Mouse (Mus musculus): ENCODE results near the gene Bin2. TPM values are rescaled to one million over a fixed set of nuclear protein-coding genes. Genes with fewer than 3 reads are reported as not detected.
"Not testable (repeated sequence)": the region's sequence is repeated elsewhere in the genome, so short reads cannot be mapped to it uniquely, and the experiment has no call there.

Bin2 gene
- polyA plus RNA-seq, 1 experiment from 2014 or later = 2.2 TPM

DNA sequence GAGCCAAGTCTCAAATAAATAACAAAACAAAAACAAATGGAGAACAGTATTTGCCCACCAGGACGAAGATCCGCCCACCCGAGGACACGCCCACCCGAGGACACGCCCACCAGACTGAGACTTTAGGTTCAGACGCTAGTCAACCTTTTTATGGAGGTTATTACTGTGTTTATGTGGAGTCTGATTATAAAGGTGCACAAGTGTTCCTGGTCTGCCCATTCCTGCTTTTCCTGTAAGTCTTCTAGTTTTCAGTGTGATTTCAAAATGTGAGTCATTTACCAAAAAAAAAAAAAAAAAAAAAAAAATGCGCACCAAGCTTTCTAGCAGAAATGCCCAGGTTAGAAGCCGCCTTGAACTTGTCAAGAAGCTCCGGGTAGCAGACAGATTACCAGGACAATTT is 42.1 kb downstream of the Bin2 start:
- H3K27ac ChIP-seq (replicated peaks) = no peak overlapping the region
- no peak overlapping the region for H3K4me3 ChIP-seq
- ATAC-seq (ENCODE audit: low FRiP score, low read depth) = no peak
- H3K4me1 ChIP-seq (replicated peaks) = no peaks in the 10 kb centered on the region
- 0 out of 2 replicates have a peak, but pooled peaks cover 2% of the 10 kb centered on the region for H3K27me3 ChIP-seq
- H3K36me3 ChIP-seq = no peaks in the 10 kb centered on the region
- WGBS = 17% methylated on average over 10 of the region's 10 CpGs
- no peak overlapping the region for H3K9ac ChIP-seq
- no peaks in the 10 kb centered on the region for H3K9me3 ChIP-seq
- no peak overlapping the region for H3K4me2 ChIP-seq

DNA sequence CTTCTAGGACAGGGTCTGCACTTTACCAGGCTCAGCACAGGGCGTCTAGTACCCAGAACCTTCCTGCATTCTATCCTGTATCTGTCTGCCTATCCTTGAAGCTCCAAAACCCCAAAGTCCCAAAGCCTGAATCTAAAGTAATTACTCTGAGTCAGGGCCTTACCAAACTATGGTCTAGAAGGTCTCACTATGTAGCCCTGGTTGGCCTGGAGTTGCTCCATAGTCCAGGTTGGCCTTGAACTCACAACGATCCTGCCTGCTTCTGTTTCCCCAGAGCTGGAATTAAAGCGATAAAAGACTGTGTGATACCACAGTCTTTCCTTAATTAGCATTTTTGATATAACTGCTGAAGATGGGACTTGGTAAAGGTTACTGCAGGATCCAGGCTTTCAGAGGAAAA is 44.9 kb downstream of the Bin2 start:
- ATAC-seq (ENCODE audit: low FRiP score, low read depth) = no peak
- Histone ChIP-seq H3K9ac (no peak overlapping the region), H3K4me3 (no peak overlapping the region), H3K27ac (replicated peaks) (no peak overlapping the region), H3K4me2 (no peak overlapping the region), H3K27me3 (0 out of 2 replicates have a peak, but pooled peaks cover 1% of the 10 kb centered on the region), H3K9me3 (no peaks in the 10 kb centered on the region), H3K36me3 (peaks cover 15% of the 10 kb centered on the region), H3K4me1 (replicated peaks) (no peaks in the 10 kb centered on the region)
- 85% methylated on average over 3 of the region's 3 CpGs for WGBS

DNA sequence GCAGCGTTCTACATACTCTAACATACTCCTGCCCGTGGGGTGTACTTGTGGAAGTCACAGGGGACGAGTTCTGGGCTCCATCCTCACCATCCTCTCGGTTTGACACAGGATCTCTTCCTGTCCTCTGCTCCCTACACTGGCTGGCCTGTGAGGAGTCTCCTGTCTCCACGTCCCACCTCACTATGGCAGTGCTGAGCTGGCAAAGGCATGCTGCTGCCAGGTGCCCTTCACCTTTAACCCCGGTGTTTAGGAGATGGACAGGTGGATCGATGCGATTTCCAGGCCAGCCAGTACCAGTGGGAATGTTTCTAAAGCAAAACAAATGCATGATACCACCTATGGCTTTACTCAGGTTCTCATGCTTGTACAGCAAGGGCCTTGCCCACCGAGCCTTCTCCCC is 45.6 kb downstream of the Bin2 start:
- H3K36me3 ChIP-seq = peaks cover 22% of the 10 kb centered on the region
- no peaks in the 10 kb centered on the region for H3K4me1 ChIP-seq (replicated peaks)
- H3K4me3 ChIP-seq = no peak overlapping the region
- no peak for ATAC-seq (ENCODE audit: low FRiP score, low read depth)
- no peak overlapping the region for H3K9ac ChIP-seq
- no peak overlapping the region for H3K4me2 ChIP-seq
- 92% methylated on average over 9 of the region's 9 CpGs for WGBS
- H3K9me3 ChIP-seq = no peaks in the 10 kb centered on the region
- no peak overlapping the region for H3K27ac ChIP-seq (replicated peaks)
- H3K27me3 ChIP-seq = no peaks in the 10 kb centered on the region

DNA sequence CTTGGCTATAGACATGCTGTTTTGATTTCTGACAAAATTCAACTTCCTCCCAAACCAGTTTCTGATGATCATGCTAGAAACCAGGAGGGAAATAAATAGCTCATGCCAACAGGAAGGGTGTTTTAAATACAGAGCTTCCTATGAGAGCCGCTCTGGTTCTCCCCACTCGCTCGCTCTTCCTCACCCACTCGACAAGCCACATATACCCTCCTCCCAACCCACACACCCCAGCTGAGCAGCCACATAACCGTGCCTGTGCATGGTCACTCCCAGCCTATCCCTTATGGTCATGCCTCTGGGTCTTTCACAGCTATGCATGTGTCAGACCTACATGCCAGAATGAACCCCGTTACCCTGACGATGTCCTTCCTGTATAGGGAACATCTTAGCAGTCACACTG is 47.2 kb downstream of the Bin2 start:
- Histone ChIP-seq H3K36me3 (peaks cover 35% of the 10 kb centered on the region), H3K9ac (no peak overlapping the region), H3K4me3 (no peak overlapping the region), H3K27ac (replicated peaks) (no peak overlapping the region), H3K4me2 (no peak overlapping the region), H3K4me1 (replicated peaks) (no peaks in the 10 kb centered on the region; the same call in 1 of the 2 replicates), H3K27me3 (no peaks in the 10 kb centered on the region), H3K9me3 (no peaks in the 10 kb centered on the region)
- 83% methylated on average over 7 of the region's 7 CpGs for WGBS
- ATAC-seq (ENCODE audit: low FRiP score, low read depth) = no peak

DNA sequence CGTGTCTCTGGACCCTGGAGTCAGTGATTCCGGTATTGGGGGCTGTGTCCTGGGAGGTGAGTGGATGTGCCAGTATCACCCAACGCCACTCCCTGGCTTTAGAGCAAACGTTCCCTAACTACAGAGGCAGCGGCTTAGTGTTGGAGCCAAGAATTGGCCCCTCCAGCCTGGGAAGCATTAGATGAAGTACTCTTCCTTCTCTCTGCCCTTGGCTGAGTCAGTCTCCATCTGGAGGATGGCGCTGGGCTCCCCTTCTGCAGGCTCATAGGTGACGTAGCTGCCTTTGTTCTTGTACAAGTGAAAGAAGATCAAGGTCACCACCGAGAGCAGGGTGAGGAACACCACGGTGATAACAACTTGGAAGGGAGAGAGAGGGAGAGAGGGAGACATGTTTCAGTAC is 47.7 kb downstream of the Bin2 start:
- not testable (repeated sequence) for H3K9me3 ChIP-seq; ATAC-seq (ENCODE audit: low FRiP score, low read depth); H3K4me1 ChIP-seq (replicated peaks); H3K9ac ChIP-seq; H3K27me3 ChIP-seq; H3K4me3 ChIP-seq; H3K27ac ChIP-seq (replicated peaks); H3K4me2 ChIP-seq
- H3K36me3 ChIP-seq = peaks cover 35% of the 10 kb centered on the region
- WGBS = 76% methylated on average over 9 of the region's 9 CpGs

DNA sequence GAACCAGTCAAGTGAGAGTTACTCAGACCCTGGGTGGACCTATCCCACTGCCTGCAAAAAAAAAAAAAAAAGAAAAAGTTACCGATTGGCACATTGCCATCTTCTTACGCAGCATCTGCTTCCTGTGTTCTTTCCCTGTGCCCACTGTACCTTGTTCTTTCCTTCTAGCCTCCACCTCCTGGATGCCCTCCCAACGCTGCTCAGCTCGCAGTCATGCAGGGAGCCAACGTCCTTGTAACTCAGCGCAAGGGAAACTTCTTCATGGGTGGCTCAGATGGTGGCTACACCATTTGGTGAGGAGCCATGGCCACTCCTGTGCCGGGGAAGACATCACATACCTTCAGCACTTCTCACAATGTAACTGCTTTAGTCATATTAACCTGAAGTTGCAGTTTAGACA is 50.2 kb downstream of the Bin2 start:
- Histone ChIP-seq H3K27ac (replicated peaks) (no peak overlapping the region), H3K9me3 (no peaks in the 10 kb centered on the region), H3K4me1 (replicated peaks) (peaks cover 15% of the 10 kb centered on the region), H3K36me3 (peaks cover 35% of the 10 kb centered on the region), H3K4me3 (no peak overlapping the region), H3K9ac (no peak overlapping the region), H3K4me2 (no peak overlapping the region), H3K27me3 (no peaks in the 10 kb centered on the region)
- 88% methylated on average over 7 of the region's 7 CpGs for WGBS
- no peak for ATAC-seq (ENCODE audit: low FRiP score, low read depth)

DNA sequence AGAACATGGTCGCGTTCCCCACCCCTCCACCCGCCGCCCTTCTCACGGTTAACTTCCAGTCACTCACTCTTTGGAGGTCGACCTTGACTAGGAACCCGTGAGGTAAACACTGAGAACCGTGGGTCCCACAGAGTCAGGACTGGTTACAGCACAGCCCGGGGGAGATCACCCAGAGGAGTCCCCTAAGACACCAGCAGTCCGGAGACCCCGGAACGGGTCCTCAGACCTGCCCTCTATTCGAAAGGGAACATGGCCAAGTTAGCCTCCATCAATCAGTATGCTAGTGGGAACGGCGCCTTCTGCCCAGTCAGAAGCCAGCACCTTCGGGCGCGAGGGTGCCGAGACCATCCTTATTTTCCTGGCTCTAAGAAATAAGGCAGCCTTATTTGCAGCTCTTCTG is 53.1 kb downstream of the Bin2 start:
- H3K4me3 ChIP-seq = peak overlapping the region; percentile 82
- no peaks in the 10 kb centered on the region for H3K27me3 ChIP-seq
- H3K9ac ChIP-seq = peak overlapping the region; percentile 77
- ATAC-seq (ENCODE audit: low FRiP score, low read depth) = peak; percentile 21; the same call in 1 of the 2 replicates
- peak overlapping the region; percentile 97 for H3K27ac ChIP-seq (replicated peaks)
- peaks cover 27% of the 10 kb centered on the region for H3K4me1 ChIP-seq (replicated peaks)
- peaks cover 35% of the 10 kb centered on the region for H3K36me3 ChIP-seq
- H3K9me3 ChIP-seq = no peaks in the 10 kb centered on the region
- peak overlapping the region; percentile 82 for H3K4me2 ChIP-seq
- WGBS = under 1% methylated on average over 19 of the region's 19 CpGs

DNA sequence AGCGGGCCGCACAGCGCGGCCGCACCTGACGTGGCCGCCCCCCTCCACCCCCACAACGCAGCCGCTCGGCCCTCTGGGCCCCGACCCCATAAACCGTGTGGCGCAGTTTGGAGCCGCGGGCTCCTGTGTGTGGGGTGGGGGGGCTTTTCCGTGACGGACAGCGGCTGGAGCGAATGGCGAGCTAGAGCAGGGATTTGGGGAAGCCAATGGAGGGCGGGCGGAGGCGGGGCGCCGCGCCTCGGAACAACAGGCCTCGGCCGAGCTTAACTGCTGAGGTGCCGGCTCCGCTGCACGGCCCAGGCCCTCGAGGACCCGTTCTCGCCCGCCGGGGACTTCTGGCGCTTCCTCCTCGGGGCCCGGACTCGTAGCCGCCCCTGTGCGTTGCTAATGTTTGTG is 53.5 kb downstream of the Bin2 start:
- Histone ChIP-seq H3K9me3 (no peaks in the 10 kb centered on the region), H3K27me3 (no peaks in the 10 kb centered on the region), H3K4me1 (replicated peaks) (peaks cover 27% of the 10 kb centered on the region), H3K9ac (peak overlapping the region; percentile 77), H3K36me3 (peaks cover 34% of the 10 kb centered on the region), H3K4me3 (peak overlapping the region; percentile 82), H3K4me2 (peak overlapping the region; percentile 82), H3K27ac (replicated peaks) (peak overlapping the region; percentile 97)
- under 1% methylated on average over 38 of the region's 43 CpGs for WGBS
- peak; percentile 90 for ATAC-seq (ENCODE audit: low FRiP score, low read depth)

DNA sequence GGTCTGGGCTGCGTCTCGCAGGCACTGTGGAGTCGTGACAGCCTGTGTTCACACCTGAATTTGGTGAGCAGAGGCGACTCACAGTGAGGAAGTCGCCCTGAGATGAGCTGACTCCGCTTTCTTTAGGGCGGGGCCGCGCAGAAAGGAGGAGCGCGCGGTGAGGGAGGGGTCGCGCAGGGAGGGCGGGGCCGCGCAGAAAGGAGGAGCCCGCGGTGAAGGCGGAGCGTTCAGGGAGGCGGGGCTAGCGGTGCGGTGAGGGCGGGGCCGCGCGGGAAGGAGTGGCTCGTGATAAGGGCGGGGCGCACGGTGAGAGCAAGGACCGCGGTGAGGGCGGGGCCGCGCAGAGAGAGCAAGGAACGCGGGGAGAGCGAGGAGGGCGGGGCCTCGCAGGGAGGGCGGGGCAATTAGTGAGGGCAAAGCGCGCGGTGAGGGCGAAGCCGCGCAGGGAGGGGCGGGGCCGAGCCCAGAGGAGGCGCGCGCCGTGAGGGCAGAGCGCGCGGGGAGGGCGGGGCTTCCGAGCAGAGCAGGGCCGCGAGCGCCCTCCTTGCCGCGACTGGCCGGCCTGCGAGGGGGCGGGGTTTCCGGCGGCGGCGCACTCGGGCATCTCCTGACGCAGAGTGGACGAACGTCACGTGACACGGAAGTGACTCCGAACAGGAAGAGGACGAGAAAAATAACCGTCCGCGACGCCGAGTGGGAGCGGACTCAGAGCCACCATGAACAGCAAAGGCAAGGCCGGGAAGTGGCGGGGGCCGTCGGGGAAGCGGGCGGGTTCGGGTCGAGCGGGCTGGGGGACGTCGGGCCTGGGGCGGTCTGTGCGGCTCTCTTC is 54.1 kb downstream of the Bin2 start, which contains the start of gene Dazap2:
Gene Dazap2 (plus strand): TSS at position 354 of the 829 bp plus-strand sequence.
- peak within 1 kb of the TSS; percentile 82 for H3K4me3 ChIP-seq
- H3K27ac ChIP-seq (replicated peaks) = peak within 1 kb of the TSS; percentile 97
- peak; percentile 88 for ATAC-seq (ENCODE audit: low FRiP score, low read depth)
- peaks cover 28% of the 10 kb centered on the region for H3K36me3 ChIP-seq
- peak within 1 kb of the TSS; percentile 77 for H3K9ac ChIP-seq
- H3K9me3 ChIP-seq = no peaks in the 10 kb centered on the region
- WGBS = under 1% methylated on average over 94 of the region's 99 CpGs
- peaks cover 27% of the 10 kb centered on the region for H3K4me1 ChIP-seq (replicated peaks)
- no peaks in the 10 kb centered on the region for H3K27me3 ChIP-seq
- peak within 1 kb of the TSS; percentile 82 for H3K4me2 ChIP-seq

DNA sequence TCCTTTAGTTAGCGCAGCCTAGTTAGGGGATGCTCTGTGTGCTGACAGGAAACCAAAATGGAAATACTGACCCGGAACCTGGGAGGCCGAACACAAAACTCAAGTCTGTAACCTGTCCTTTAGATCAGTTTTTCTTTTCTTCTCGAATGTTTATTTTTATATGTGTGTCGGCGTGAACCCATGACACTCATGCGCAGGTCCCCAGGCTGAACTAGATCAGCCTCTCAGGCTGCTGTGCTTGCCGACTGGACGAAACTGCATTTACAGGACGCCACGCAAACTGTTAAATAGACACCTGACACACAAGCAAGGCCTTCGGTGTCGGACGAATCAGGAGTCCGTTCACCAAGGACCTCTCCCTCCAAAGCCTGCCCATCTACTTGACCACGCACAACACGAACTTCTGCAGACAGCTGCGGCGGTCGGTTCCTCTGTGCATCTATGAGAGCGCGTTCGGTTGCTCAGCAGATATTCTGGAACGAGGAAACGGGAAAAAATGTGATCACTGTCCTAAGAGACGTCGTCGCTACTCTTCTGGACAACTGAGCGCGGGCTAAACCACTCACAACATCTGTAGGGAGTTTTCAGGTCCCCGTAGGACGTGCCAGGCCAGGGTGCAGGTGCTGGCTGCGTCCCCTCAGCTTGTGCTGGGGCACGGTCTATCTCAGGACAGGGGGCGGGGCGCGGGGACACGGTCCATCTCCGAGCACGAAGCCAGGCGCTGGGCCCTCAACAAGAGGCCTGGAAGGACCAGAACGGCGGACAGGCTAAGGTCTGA is 54.9 kb downstream of the Bin2 start:
- H3K9ac ChIP-seq = peak overlapping the region; percentile 55
- 9% methylated on average over 43 of the region's 43 CpGs for WGBS
- peak; percentile 1; the same call in 1 of the 2 replicates for ATAC-seq (ENCODE audit: low FRiP score, low read depth)
- no peaks in the 10 kb centered on the region for H3K9me3 ChIP-seq
- no peaks in the 10 kb centered on the region for H3K27me3 ChIP-seq
- H3K4me2 ChIP-seq = peak overlapping the region; percentile 81
- peaks cover 20% of the 10 kb centered on the region for H3K36me3 ChIP-seq
- H3K4me3 ChIP-seq = peak overlapping the region; percentile 82
- H3K4me1 ChIP-seq (replicated peaks) = peaks cover 27% of the 10 kb centered on the region
- peak overlapping the region; percentile 97 for H3K27ac ChIP-seq (replicated peaks)

DNA sequence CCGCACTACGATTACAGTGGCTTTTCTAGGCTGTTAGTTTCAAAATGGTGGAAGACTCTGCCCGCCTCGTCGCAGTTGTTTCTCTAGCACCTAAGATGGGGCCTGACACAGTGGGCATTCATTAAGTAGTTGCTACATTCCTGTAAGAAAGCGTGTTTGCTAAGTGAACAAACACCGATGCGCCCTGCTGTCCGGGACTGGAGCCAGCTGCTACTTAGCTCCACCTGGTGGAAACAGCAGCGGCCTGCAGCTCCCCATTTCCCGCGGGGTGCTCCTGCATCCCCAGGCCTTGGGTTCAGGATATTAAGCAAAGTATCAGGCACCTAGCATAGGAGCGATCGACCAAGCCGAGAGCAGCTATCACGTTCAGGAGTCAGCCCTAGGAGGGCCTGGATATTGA is 55.8 kb downstream of the Bin2 start:
- ATAC-seq (ENCODE audit: low FRiP score, low read depth) = no peak
- Histone ChIP-seq H3K27ac (replicated peaks) (no peak overlapping the region), H3K9ac (no peak overlapping the region), H3K9me3 (no peaks in the 10 kb centered on the region), H3K36me3 (peaks cover 11% of the 10 kb centered on the region), H3K4me3 (peak overlapping the region; percentile 13), H3K4me1 (replicated peaks) (peaks cover 27% of the 10 kb centered on the region), H3K27me3 (no peaks in the 10 kb centered on the region), H3K4me2 (peak overlapping the region; percentile 81)
- 9% methylated on average over 16 of the region's 16 CpGs for WGBS

DNA sequence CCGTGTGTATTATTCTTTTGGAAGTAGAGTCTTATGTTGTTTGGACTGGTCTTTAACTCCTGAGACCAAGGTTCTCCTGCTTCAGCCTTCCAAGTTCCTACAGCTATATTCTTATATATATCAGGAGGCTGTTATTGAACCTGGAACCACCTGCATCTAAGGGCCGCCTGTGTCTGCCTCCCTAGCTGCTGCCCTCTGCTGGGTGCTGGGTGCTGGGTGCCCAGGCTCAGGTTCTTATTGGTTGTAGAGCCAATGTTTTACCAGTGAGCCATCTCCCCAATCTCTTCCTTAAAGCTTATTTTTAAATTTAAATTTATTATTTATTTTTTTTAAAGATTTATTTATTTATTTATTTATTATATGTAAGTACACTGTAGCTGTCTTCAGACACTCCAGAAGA is 56.9 kb downstream of the Bin2 start:
- 67% methylated on average over 2 of the region's 2 CpGs for WGBS
- no peak overlapping the region for H3K9ac ChIP-seq
- no peak for ATAC-seq (ENCODE audit: low FRiP score, low read depth)
- no peaks in the 10 kb centered on the region for H3K27me3 ChIP-seq
- H3K36me3 ChIP-seq = no peaks in the 10 kb centered on the region
- no peaks in the 10 kb centered on the region for H3K9me3 ChIP-seq
- H3K4me2 ChIP-seq = no peak overlapping the region
- H3K4me1 ChIP-seq (replicated peaks) = peaks cover 27% of the 10 kb centered on the region
- no peak overlapping the region for H3K4me3 ChIP-seq
- no peak overlapping the region for H3K27ac ChIP-seq (replicated peaks)

Measured in hindbrain, embryonic 15.5 days (tissue).